ENCODE assay signal across 19 mouse cellular contexts in genomic region chr16:5164327-5164726, GRCm38 (mm10). TPM values are rescaled to one million over a fixed set of nuclear protein-coding genes. Genes with fewer than 3 reads are reported as not detected.
"Had no signal": no experiment of that assay in that cellular context is flagged by ENCODE, and none has a peak within 500 bp of the region (broad histone marks: within the 10 kb centered on the region; RNA-seq: fewer than 3 reads in every experiment).

No protein-coding gene starts in this region.

- H3K36me3 ChIP-seq: midbrain, embryonic 10.5 days; midbrain, embryonic 12.5 days; neural tube, embryonic 13.5 days; neural tube, embryonic 15.5 days had no signal

- ATAC-seq: midbrain, embryonic 16.5 days had no signal

- DNase-seq: lung, adult 18-20 months; lung, embryonic 14.5 days; lung, postnatal 10 days; lung, postnatal 4 days; midbrain, embryonic 14.5 days; retina, postnatal 1 day; right cerebral cortex, adult 18-20 months; right cerebral cortex, postnatal 25 days; thymus, adult 18-20 months; thymus, postnatal 14 days; thymus, postnatal 36 days had no signal

- H3K4me3 ChIP-seq: midbrain, embryonic 10.5 days; midbrain, embryonic 12.5 days; myocyte; neural tube, embryonic 13.5 days; neural tube, embryonic 15.5 days had no signal

- H3K9me3 ChIP-seq: midbrain, embryonic 10.5 days; midbrain, embryonic 12.5 days; neural tube, embryonic 13.5 days; neural tube, embryonic 15.5 days had no signal

- H3K9ac ChIP-seq: lung, embryonic 14.5 days; midbrain, embryonic 12.5 days; neural tube, embryonic 13.5 days; neural tube, embryonic 15.5 days had no signal

- H3K4me1 ChIP-seq: midbrain, embryonic 12.5 days; neural tube, embryonic 15.5 days had no signal

- H3K27me3 ChIP-seq: neural tube, embryonic 15.5 days had no signal

- H3K4me2 ChIP-seq: lung, embryonic 14.5 days; midbrain, embryonic 12.5 days; neural tube, embryonic 13.5 days; neural tube, embryonic 15.5 days had no signal

- H3K27ac ChIP-seq: midbrain, embryonic 10.5 days; midbrain, embryonic 12.5 days; neural tube, embryonic 13.5 days; neural tube, embryonic 15.5 days had no signal

RNA-seq across cellular contexts. Expression of gene Sec14l5, which starts 17.4 kb away (rescaled TPM):
- total RNA-seq: megakaryocyte, adult 5-6 weeks; megakaryocyte-erythroid progenitor cell, adult 5-6 weeks had no signal

RNA-seq across cellular contexts. Expression of gene Ppl, which starts 32.1 kb away (rescaled TPM):
- total RNA-seq: megakaryocyte, adult 5-6 weeks; megakaryocyte-erythroid progenitor cell, adult 5-6 weeks had no signal

RNA-seq across cellular contexts. Expression of gene AU021092, which starts 57.8 kb away (rescaled TPM):
- total RNA-seq: megakaryocyte, adult 5-6 weeks; megakaryocyte-erythroid progenitor cell, adult 5-6 weeks had no signal
